Mouse (Mus musculus) erythroblast, embryonic 14.5 days (primary cell): ENCODE results near the gene Nek1.

ENCODE experiments used
- GATA1 ChIP-seq: IDR thresholded peaks from 2 replicates; pipeline ENCODE4 v1.6.1; 2012; ENCODE audit warnings: low read length, inconsistent platforms, mixed read lengths
- TAL1 ChIP-seq: IDR thresholded peaks from 3 replicates; pipeline ENCODE4 v1.6.1; 2012; ENCODE audit warnings: low read length, inconsistent platforms, mixed read lengths

DNA sequence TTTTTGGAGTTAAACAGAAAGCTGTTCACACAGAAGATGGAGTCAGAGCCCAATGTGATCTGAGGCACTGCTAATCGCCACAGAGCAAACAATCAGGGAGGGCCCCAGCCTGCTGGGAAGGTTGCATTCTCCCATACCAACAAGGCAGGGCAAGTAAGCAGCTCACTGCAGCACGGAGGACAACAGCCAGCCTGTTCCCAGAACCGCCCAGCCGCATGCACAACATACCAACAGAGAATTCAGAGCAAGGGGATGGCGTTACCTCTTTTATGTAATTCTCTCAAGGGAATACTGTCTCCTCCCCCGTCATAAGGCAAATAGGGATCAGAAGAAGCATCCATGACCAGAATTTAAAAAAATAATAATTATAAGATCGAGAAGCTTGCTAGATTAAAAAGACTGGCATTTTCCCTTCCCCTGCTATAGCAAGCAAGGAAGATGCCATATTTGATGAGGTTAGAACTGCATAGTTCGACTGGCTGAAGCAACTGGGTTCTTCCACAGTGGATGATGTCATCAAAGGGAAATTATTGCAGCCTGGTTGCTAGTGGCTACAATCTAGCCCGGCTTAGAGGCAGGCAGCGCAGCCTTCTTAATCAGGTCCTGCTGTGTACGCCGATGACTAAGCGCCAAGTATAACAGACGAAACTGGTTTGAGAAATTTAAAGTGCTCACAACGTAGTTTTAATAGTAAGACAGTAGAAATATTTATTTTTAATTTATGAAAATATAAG is 38.5 kb upstream of the Nek1 start:
- TF ChIP-seq GATA1 (peak; percentile 100), TAL1 (peak; percentile 87)
